19 mouse cellular contexts compared by ENCODE assay signal in the genomic region with DNA sequence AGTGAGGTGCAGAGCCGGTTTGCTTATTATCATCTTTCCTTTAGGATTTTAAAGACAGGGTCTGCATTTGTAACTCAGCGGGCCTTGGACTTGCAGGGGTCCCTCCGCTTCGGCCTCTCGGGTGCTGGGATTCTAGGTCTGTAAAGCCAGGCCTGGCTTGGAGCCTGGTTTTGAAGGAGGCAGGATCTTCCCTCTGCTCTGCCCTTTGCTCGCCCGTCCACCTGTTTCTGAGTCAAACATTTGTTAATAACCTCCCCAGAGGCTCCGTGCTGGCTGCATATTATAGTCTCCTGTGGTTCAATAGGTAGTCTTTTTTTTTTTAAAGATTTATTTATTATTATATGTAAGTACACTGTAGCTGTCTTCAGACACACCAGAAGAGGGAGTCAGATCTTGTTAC. TPM values are rescaled to one million over a fixed set of nuclear protein-coding genes. Genes with fewer than 3 reads are reported as not detected.
DNase-seq lines count a peak whose midpoint lies in the region; ATAC-seq and TF ChIP-seq lines count a peak whose summit lies in the region.
"Had no signal": no experiment of that assay in that cellular context is flagged by ENCODE, and none has a peak within 500 bp of the region (broad histone marks: within the 10 kb centered on the region; RNA-seq: fewer than 3 reads in every experiment).

No protein-coding gene starts in this region.

- TF ChIP-seq POLR2A in limb, embryonic 14.5 days (IDR thresholded peaks at IDR 0.05; ENCODE audit: borderline replicate concordance, extremely low read depth, insufficient read depth, insufficient read length) = no peak

- 0 out of 2 replicates have a peak overlapping the region, but pooled peaks have one; percentile 7 for H3K27ac ChIP-seq in hindbrain, embryonic 12.5 days
- H3K27ac ChIP-seq in hindbrain, embryonic 14.5 days = no peak overlapping the region
- no peak overlapping the region for H3K27ac ChIP-seq in limb, embryonic 13.5 days
- no peak overlapping the region for H3K27ac ChIP-seq in limb, embryonic 10.5 days
- 0 out of 2 replicates have a peak overlapping the region, but pooled peaks have one; percentile 5 for H3K27ac ChIP-seq in limb, embryonic 14.5 days (replicated peaks; ENCODE audit: low read depth, low read length)
- peak overlapping the region; percentile 65 for H3K27ac ChIP-seq in liver, embryonic 15.5 days (replicated peaks)
- H3K27ac ChIP-seq: hindbrain, embryonic 10.5 days; kidney, postnatal 0 days had no signal

- H3K27me3 ChIP-seq in hindbrain, embryonic 12.5 days = peaks cover 15% of the 10 kb centered on the region; the same call in 1 of the 2 replicates
- H3K27me3 ChIP-seq in hindbrain, embryonic 14.5 days (ENCODE audit: control insufficient read depth, insufficient read depth, low read length) = no peaks in the 10 kb centered on the region
- no peaks in the 10 kb centered on the region for H3K27me3 ChIP-seq in limb, embryonic 13.5 days
- peaks cover 27% of the 10 kb centered on the region for H3K27me3 ChIP-seq in limb, embryonic 10.5 days (ENCODE audit: low read depth, poor library complexity, severe bottlenecking)
- H3K27me3 ChIP-seq in limb, embryonic 14.5 days (ENCODE audit: control insufficient read depth, insufficient read depth, low read length) = no peaks in the 10 kb centered on the region
- peaks cover 51% of the 10 kb centered on the region for H3K27me3 ChIP-seq in liver, embryonic 15.5 days

- peaks cover 37% of the 10 kb centered on the region for H3K4me1 ChIP-seq in hindbrain, embryonic 12.5 days
- peaks cover 14% of the 10 kb centered on the region for H3K4me1 ChIP-seq in hindbrain, embryonic 14.5 days (replicated peaks; ENCODE audit: control insufficient read depth, insufficient read depth, low read length)
- H3K4me1 ChIP-seq in limb, embryonic 13.5 days = peaks cover 58% of the 10 kb centered on the region
- peaks cover 29% of the 10 kb centered on the region for H3K4me1 ChIP-seq in limb, embryonic 10.5 days
- H3K4me1 ChIP-seq in limb, embryonic 14.5 days (ENCODE audit: control insufficient read depth, insufficient read depth, low read length) = peaks cover 39% of the 10 kb centered on the region
- peaks cover 14% of the 10 kb centered on the region; the same call in 1 of the 2 replicates for H3K4me1 ChIP-seq in liver, embryonic 15.5 days (replicated peaks)

- H3K36me3 ChIP-seq in hindbrain, embryonic 12.5 days = no peaks in the 10 kb centered on the region; the same call in 1 of the 2 replicates
- H3K36me3 ChIP-seq in hindbrain, embryonic 14.5 days (replicated peaks; ENCODE audit: control insufficient read depth, insufficient read depth) = no peaks in the 10 kb centered on the region
- peaks cover 19% of the 10 kb centered on the region for H3K36me3 ChIP-seq in limb, embryonic 13.5 days
- no peaks in the 10 kb centered on the region for H3K36me3 ChIP-seq in limb, embryonic 10.5 days
- peaks cover 15% of the 10 kb centered on the region for H3K36me3 ChIP-seq in limb, embryonic 14.5 days (ENCODE audit: control insufficient read depth, insufficient read depth, low read length)
- H3K36me3 ChIP-seq in liver, embryonic 15.5 days (replicated peaks) = no peaks in the 10 kb centered on the region
- H3K36me3 ChIP-seq: hindbrain, embryonic 10.5 days had no signal

- DNase-seq in hindbrain, embryonic 14.5 days (ENCODE audit: low spot score) = no peak
- DNase-seq in limb, embryonic 10.5 days (ENCODE audit: low spot score) = no peak
- DNase-seq in limb, embryonic 14.5 days (ENCODE audit: low spot score) = no peak
- DNase-seq in urinary bladder, postnatal 25 days (ENCODE audit: low spot score) = no peak
- DNase-seq in heart, adult 18-20 months = no peak
- DNase-seq: adrenal gland, postnatal 36 days; cerebellum, adult 9-10 months; lung, adult 18-20 months; lung, postnatal 10 days; thymus, adult 18-20 months; thymus, postnatal 4 days had no signal

- H3K9me3 ChIP-seq in hindbrain, embryonic 12.5 days (replicated peaks) = no peaks in the 10 kb centered on the region
- H3K9me3 ChIP-seq in hindbrain, embryonic 14.5 days (ENCODE audit: control insufficient read depth, low read length) = no peaks in the 10 kb centered on the region
- H3K9me3 ChIP-seq in limb, embryonic 13.5 days = no peaks in the 10 kb centered on the region
- H3K9me3 ChIP-seq in limb, embryonic 10.5 days (replicated peaks) = no peaks in the 10 kb centered on the region
- H3K9me3 ChIP-seq in limb, embryonic 14.5 days (ENCODE audit: control insufficient read depth, low read length) = no peaks in the 10 kb centered on the region
- H3K9me3 ChIP-seq in liver, embryonic 15.5 days (replicated peaks) = no peaks in the 10 kb centered on the region
- H3K9me3 ChIP-seq: hindbrain, embryonic 10.5 days had no signal

- no peak overlapping the region for H3K4me2 ChIP-seq in hindbrain, embryonic 12.5 days (replicated peaks)
- H3K4me2 ChIP-seq in hindbrain, embryonic 14.5 days (replicated peaks) = no peak overlapping the region
- H3K4me2 ChIP-seq in limb, embryonic 13.5 days (replicated peaks) = no peak overlapping the region
- no peak overlapping the region for H3K4me2 ChIP-seq in limb, embryonic 14.5 days (replicated peaks; ENCODE audit: low read depth, low read length, severe bottlenecking)
- peak overlapping the region; percentile 13 for H3K4me2 ChIP-seq in liver, embryonic 15.5 days
- H3K4me2 ChIP-seq: heart, embryonic 11.5 days; midbrain, embryonic 11.5 days had no signal

- no peak for ATAC-seq in hindbrain, embryonic 12.5 days (ENCODE audit: low FRiP score)
- no peak for ATAC-seq in hindbrain, embryonic 14.5 days (ENCODE audit: low FRiP score)
- no peak for ATAC-seq in limb, embryonic 13.5 days (ENCODE audit: low FRiP score, low read depth)
- ATAC-seq in limb, embryonic 14.5 days (ENCODE audit: low FRiP score, low read depth) = no peak
- no peak for ATAC-seq in liver, embryonic 15.5 days (ENCODE audit: insufficient read depth)

- no peak overlapping the region for H3K9ac ChIP-seq in hindbrain, embryonic 12.5 days
- H3K9ac ChIP-seq in hindbrain, embryonic 14.5 days = no peak overlapping the region
- 0 out of 2 replicates have a peak overlapping the region, but pooled peaks have one; percentile 13 for H3K9ac ChIP-seq in limb, embryonic 13.5 days
- H3K9ac ChIP-seq in limb, embryonic 14.5 days (ENCODE audit: low read depth, low read length, severe bottlenecking) = no peak overlapping the region
- H3K9ac ChIP-seq in liver, embryonic 15.5 days = no peak overlapping the region

- 85% methylated on average over 8 of the region's 8 CpGs for WGBS in hindbrain, embryonic 12.5 days
- WGBS in hindbrain, embryonic 14.5 days = 85% methylated on average over 8 of the region's 8 CpGs
- 84% methylated on average over 8 of the region's 8 CpGs for WGBS in limb, embryonic 13.5 days
- WGBS in limb, embryonic 10.5 days = 92% methylated on average over 8 of the region's 8 CpGs
- 84% methylated on average over 8 of the region's 8 CpGs for WGBS in limb, embryonic 14.5 days
- WGBS in liver, embryonic 15.5 days (ENCODE audit: insufficient replicate concordance) = 70% methylated on average over 8 of the region's 8 CpGs

- H3K4me3 ChIP-seq in hindbrain, embryonic 12.5 days = no peak overlapping the region
- no peak overlapping the region for H3K4me3 ChIP-seq in hindbrain, embryonic 14.5 days (replicated peaks; ENCODE audit: low read length)
- H3K4me3 ChIP-seq in limb, embryonic 13.5 days = no peak overlapping the region
- no peak overlapping the region for H3K4me3 ChIP-seq in limb, embryonic 10.5 days
- no peak overlapping the region for H3K4me3 ChIP-seq in limb, embryonic 14.5 days (replicated peaks; ENCODE audit: low read length)
- no peak overlapping the region for H3K4me3 ChIP-seq in liver, embryonic 15.5 days (replicated peaks)
- H3K4me3 ChIP-seq: hindbrain, embryonic 10.5 days had no signal

RNA-seq across cellular contexts. Expression of gene Asap3, which starts 9.4 kb away (rescaled TPM):
- 11.6 and 11.8 TPM in 2 replicates for polyA plus RNA-seq in hindbrain, embryonic 12.5 days (2016; fragmentation: Nextera tagmentation; extraction: Ambion mirVana)
- polyA plus RNA-seq in hindbrain, embryonic 14.5 days (2014; fragmentation: Nextera tagmentation; extraction: Ambion mirVana) = 4.9 TPM in 2 replicates
- polyA plus RNA-seq in limb, embryonic 13.5 days (2015; fragmentation: Nextera tagmentation; extraction: Ambion mirVana) = 15.1 and 16.4 TPM in 2 replicates
- polyA plus RNA-seq in limb, embryonic 10.5 days (2016; fragmentation: Nextera tagmentation; extraction: Ambion mirVana) = 2.3 and 3.7 TPM in 2 replicates
- 22.9 and 26.6 TPM in 2 replicates for polyA plus RNA-seq in limb, embryonic 14.5 days (2012; rRNA removed)
- 12.0 and 14.6 TPM in 2 replicates for polyA plus RNA-seq in limb, embryonic 14.5 days (2014; fragmentation: Nextera tagmentation; extraction: Ambion mirVana)
- 2.5 and 3.0 TPM in 2 replicates for polyA plus RNA-seq in liver, embryonic 15.5 days (2015; fragmentation: Nextera tagmentation; extraction: Ambion mirVana)
- total RNA-seq in heart, adult 18-20 months (2021) = 1 to 10 TPM; 7.6 to 9.1 TPM
- total RNA-seq: common myeloid progenitor, adult 5-6 weeks had no signal

RNA-seq across cellular contexts. Expression of gene Tcea3, which starts 32.0 kb away (rescaled TPM):
- 5.0 and 7.2 TPM in 2 replicates for polyA plus RNA-seq in hindbrain, embryonic 12.5 days (2016; fragmentation: Nextera tagmentation; extraction: Ambion mirVana)
- 1.2 and 2.0 TPM in 2 replicates for polyA plus RNA-seq in hindbrain, embryonic 14.5 days (2014; fragmentation: Nextera tagmentation; extraction: Ambion mirVana)
- 8.1 and 9.0 TPM in 2 replicates for polyA plus RNA-seq in limb, embryonic 13.5 days (2015; fragmentation: Nextera tagmentation; extraction: Ambion mirVana)
- 1.5 and 1.8 TPM in 2 replicates for polyA plus RNA-seq in limb, embryonic 10.5 days (2016; fragmentation: Nextera tagmentation; extraction: Ambion mirVana)
- polyA plus RNA-seq in limb, embryonic 14.5 days (2012; rRNA removed) = 4.7 and 8.0 TPM in 2 replicates
- 17.4 and 20.6 TPM in 2 replicates for polyA plus RNA-seq in limb, embryonic 14.5 days (2014; fragmentation: Nextera tagmentation; extraction: Ambion mirVana)
- 19.2 and 20.9 TPM in 2 replicates for polyA plus RNA-seq in liver, embryonic 15.5 days (2015; fragmentation: Nextera tagmentation; extraction: Ambion mirVana)
- total RNA-seq in heart, adult 18-20 months (2021) = 100 to 1,000 TPM; 126 to 148 TPM
- total RNA-seq: common myeloid progenitor, adult 5-6 weeks had no signal

RNA-seq across cellular contexts. Expression of gene E2f2, which starts 43.4 kb away (rescaled TPM):
- 7.0 and 7.9 TPM in 2 replicates for polyA plus RNA-seq in hindbrain, embryonic 12.5 days (2016; fragmentation: Nextera tagmentation; extraction: Ambion mirVana)
- 1.2 and 1.3 TPM in 2 replicates for polyA plus RNA-seq in hindbrain, embryonic 14.5 days (2014; fragmentation: Nextera tagmentation; extraction: Ambion mirVana)
- polyA plus RNA-seq in limb, embryonic 13.5 days (2015; fragmentation: Nextera tagmentation; extraction: Ambion mirVana) = 7.9 and 8.7 TPM in 2 replicates
- polyA plus RNA-seq in limb, embryonic 10.5 days (2016; fragmentation: Nextera tagmentation; extraction: Ambion mirVana) = 6.4 and 7.3 TPM in 2 replicates
- polyA plus RNA-seq in limb, embryonic 14.5 days (2012; rRNA removed) = 8.9 and 9.4 TPM in 2 replicates
- polyA plus RNA-seq in limb, embryonic 14.5 days (2014; fragmentation: Nextera tagmentation; extraction: Ambion mirVana) = 5.9 and 6.8 TPM in 2 replicates
- polyA plus RNA-seq in liver, embryonic 15.5 days (2015; fragmentation: Nextera tagmentation; extraction: Ambion mirVana) = 85.3 and 95.6 TPM in 2 replicates
- total RNA-seq in heart, adult 18-20 months (2021) = 1 to 10 TPM; 1.3 to 1.4 TPM

Comparison
In these comparisons a context has a peak if more than half of its experiments do, and no peak if none do; other contexts are left out.
1. H3K27ac ChIP-seq: peak in hindbrain, embryonic 12.5 days (single experiment), limb, embryonic 14.5 days (single experiment) and liver, embryonic 15.5 days (single experiment); none in hindbrain, embryonic 14.5 days (single experiment), limb, embryonic 13.5 days (single experiment) and limb, embryonic 10.5 days (single experiment).